Mouse (Mus musculus) midbrain, postnatal 0 days (tissue): ENCODE data around the gene Tex19.2. TPM values are rescaled to one million over a fixed set of nuclear protein-coding genes. Genes with fewer than 3 reads are reported as not detected.
"Not testable (repeated sequence)": the region's sequence is repeated elsewhere in the genome, so short reads cannot be mapped to it uniquely, and the experiment has no call there.

Experiments
- ATAC-seq: fragments of 200-750 bp; cut with Nextera tagmentation; 2 replicates; pipeline ENCODE4 v1.8.0; 2017; ENCODE audit warnings: moderate number of reproducible peaks, mild to moderate bottlenecking, moderate TSS enrichment, moderate library complexity; ENCODE audit not compliant: low FRiP score
- DNase-seq: peaks from one replicate; pipeline ENCODE4 v3.0.0-alpha.2; 2015; ENCODE audit warnings: low spot score
- H3K27ac ChIP-seq: fragments of 300-500 bp; sonication (generic); 2 replicates; pipeline ENCODE4 v1.5.1; 2014; ENCODE audit warnings: low read depth, mild to moderate bottlenecking, low read length, mixed read lengths
- H3K27me3 ChIP-seq: fragments of 300-500 bp; sonication (generic); 2 replicates; pipeline ENCODE4 v1.6.1; 2014; ENCODE audit warnings: low read length, control low read depth, mixed read lengths; ENCODE audit not compliant: insufficient read depth
- H3K36me3 ChIP-seq: fragments of 300-500 bp; sonication (generic); 2 replicates; pipeline ENCODE4 v1.6.1; 2014; ENCODE audit warnings: low read length, control low read depth, mixed read lengths; ENCODE audit not compliant: insufficient read depth
- H3K4me1 ChIP-seq: fragments of 300-500 bp; sonication (generic); 2 replicates; pipeline ENCODE4 v1.6.1; 2014; ENCODE audit warnings: mild to moderate bottlenecking, control low read depth, antibody characterized with exemption, low read length, mixed read lengths; ENCODE audit not compliant: insufficient read depth
- H3K4me2 ChIP-seq: fragments of 300-500 bp; sonication (generic); 2 replicates; pipeline ENCODE4 v1.6.1; 2014; ENCODE audit warnings: low read depth, mild to moderate bottlenecking, low read length, mixed read lengths; ENCODE audit not compliant: poor library complexity, severe bottlenecking
- H3K4me3 ChIP-seq: fragments of 300-500 bp; sonication (generic); 2 replicates; pipeline ENCODE4 v1.5.1; 2014; ENCODE audit warnings: low read depth, mild to moderate bottlenecking, low read length, moderate library complexity
- H3K9ac ChIP-seq: fragments of 300-500 bp; sonication (generic); replicated peaks from 2 replicates; pipeline ENCODE4 v1.6.1; 2014; ENCODE audit warnings: mild to moderate bottlenecking, low read length, moderate library complexity, mixed read lengths; ENCODE audit not compliant: poor library complexity, severe bottlenecking
- H3K9me3 ChIP-seq: fragments of 300-500 bp; sonication (generic); 2 replicates; pipeline ENCODE4 v1.6.1; 2016; ENCODE audit warnings: low read length, control low read depth
- CTCF ChIP-seq: IDR thresholded peaks from 2 replicates; pipeline ENCODE4 v1.5.1; 2016; ENCODE audit warnings: antibody characterized with exemption, mild to moderate bottlenecking
- WGBS: fragments of 180-500 bp; shearing (Covaris S2); extraction: QIAGEN DNeasy Blood & Tissue Kit; methylation state at CpG from one replicate; pipeline ENCODE4 v1.1.7; 2014; 5-methylcytosine and 5-hydroxymethylcytosine counted together
- polyA plus RNA-seq: library from polyadenylated mRNA; unstranded; fragments of >200 nt; fragmentation: Nextera tagmentation; extraction: Ambion mirVana; gene quantifications from 2 replicates; pipeline ENCODE4 v1.2.1, GENCODE M21; 2015
- total RNA-seq: library from RNA; depleted of rRNA; stranded (reverse); fragments of >200 nt; gene quantifications from 2 replicates; pipeline ENCODE4 v1.2.3, GENCODE M21; 2014

Tex19.2 gene
- total and polyA plus RNA-seq, 2 experiments from 2014 or later = not detected

DNA sequence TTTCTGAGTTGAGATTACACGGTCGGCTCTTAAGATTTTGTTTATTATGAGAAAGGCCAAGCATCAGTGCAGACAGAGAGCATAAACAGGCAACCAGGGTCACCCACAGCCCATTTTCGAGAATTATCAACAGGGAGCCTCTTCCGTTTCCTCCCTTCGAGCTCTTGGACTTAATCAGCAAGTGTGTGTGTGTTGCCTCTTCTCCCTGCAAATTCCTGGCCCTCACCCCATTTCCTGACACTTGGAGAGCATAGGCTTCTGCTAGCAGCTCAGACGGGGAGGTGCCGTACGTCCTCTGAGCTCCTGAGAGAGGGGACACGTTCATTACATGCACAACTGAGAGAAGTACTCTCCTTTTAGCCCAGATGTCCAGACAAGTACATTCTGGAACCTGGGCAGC, 10.4 kb downstream of the Tex19.2 start:
- no peak for TF ChIP-seq CTCF
- 75% methylated on average over 9 of the region's 9 CpGs for WGBS
- Histone ChIP-seq H3K27me3 (no peaks in the 10 kb centered on the region), H3K36me3 (no peaks in the 10 kb centered on the region), H3K4me1 (no peaks in the 10 kb centered on the region), H3K4me3 (no peak overlapping the region), H3K9ac (no peak overlapping the region), H3K9me3 (no peaks in the 10 kb centered on the region), H3K4me2 (no peak overlapping the region), H3K27ac (no peak overlapping the region)
- DNase-seq (no peak), ATAC-seq (no peak)

DNA sequence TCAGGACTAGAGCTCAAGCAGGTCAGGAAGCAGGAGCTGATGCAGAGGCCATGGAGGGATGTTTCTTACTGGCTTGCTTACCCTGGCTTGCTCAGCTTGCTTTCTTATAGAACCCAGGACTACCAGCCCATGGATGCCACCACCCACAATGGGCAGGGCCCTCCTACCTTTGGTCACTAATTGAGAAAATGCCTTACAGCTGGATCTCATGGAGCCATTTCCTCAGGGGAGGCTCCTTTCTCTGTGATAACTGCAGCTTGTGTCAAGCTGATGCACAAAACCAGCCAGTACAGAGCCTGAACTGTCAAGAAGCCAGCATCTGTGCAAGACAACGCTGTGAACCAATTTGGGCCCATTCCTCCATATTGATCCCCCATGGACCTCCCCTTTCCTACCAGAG, 11.2 kb downstream of the Tex19.2 start:
- not testable (repeated sequence) for H3K27me3 ChIP-seq, H3K4me2 ChIP-seq, H3K27ac ChIP-seq, DNase-seq, H3K9me3 ChIP-seq, ATAC-seq, H3K4me3 ChIP-seq, H3K9ac ChIP-seq, H3K36me3 ChIP-seq, H3K4me1 ChIP-seq
- 81% methylated on average over 1 of the region's 1 CpGs for WGBS

DNA sequence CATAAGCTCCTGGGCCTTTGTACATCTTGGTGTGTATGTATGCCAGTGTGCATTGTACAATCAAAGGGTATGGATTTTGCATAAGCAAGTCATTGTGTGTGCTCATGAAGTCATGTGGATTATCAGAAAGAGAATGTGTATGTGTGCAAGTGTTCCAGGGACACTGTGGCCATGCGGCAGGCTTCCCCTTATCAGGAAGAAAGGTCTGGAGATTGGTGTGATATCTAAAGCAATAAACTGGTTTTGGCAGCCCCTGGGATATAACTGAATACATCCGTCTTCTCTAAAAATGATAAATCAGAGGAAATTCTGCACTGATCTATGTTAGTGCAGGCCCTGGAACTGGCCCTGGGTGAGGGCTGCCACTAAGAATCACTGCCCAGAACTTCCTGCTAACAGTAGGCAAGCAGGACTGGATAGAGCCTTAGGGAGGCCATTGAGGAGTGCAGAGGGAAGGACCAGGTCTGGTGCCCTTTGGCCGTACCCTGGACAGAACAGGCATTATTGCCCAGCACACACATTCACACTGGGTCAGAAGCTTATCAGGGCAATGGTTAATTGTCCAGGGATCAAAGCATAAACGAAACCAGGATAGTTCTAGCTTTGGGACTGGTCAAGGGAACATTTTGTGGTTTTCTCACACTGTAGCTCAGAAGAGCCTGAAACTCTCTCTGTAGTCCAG, 17.2 kb downstream of the Tex19.2 start:
- Histone ChIP-seq H3K4me3 (no peak overlapping the region), H3K4me1 (no peaks in the 10 kb centered on the region), H3K4me2 (no peak overlapping the region), H3K27ac (no peak overlapping the region), H3K9ac (no peak overlapping the region), H3K36me3 (no peaks in the 10 kb centered on the region), H3K27me3 (no peaks in the 10 kb centered on the region), H3K9me3 (no peaks in the 10 kb centered on the region)
- DNase-seq = no peak
- 89% methylated on average over 4 of the region's 4 CpGs for WGBS
- ATAC-seq = no peak
- TF ChIP-seq CTCF = no peak

DNA sequence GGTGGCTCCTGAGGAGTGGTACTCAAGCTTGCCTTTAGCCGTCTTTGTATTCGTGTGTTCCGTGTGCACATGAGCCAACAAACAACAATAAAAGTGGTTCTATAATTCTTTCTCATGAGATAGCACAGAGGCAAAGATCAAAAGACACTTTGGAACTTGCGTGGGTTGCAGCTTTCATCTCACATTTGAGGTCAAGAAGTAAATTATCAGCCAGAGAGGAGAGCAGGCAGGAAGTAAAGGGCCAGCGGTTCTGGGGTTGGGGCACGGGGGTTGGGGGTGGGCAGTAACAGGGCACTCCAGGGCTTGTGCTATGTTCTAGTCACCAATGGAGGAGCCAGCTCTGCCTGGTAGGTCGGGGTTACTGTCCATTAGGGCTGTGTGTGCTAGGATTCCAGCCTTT, 17.8 kb downstream of the Tex19.2 start:
- no peaks in the 10 kb centered on the region for H3K9me3 ChIP-seq
- no peak for TF ChIP-seq CTCF
- DNase-seq (no peak), ATAC-seq (no peak)
- no peak overlapping the region for H3K4me2 ChIP-seq
- H3K9ac ChIP-seq = no peak overlapping the region
- H3K27ac ChIP-seq = no peak overlapping the region
- H3K27me3 ChIP-seq = no peaks in the 10 kb centered on the region
- H3K36me3 ChIP-seq = no peaks in the 10 kb centered on the region
- WGBS = 65% methylated on average over 7 of the region's 7 CpGs
- H3K4me1 ChIP-seq = no peaks in the 10 kb centered on the region
- no peak overlapping the region for H3K4me3 ChIP-seq

DNA sequence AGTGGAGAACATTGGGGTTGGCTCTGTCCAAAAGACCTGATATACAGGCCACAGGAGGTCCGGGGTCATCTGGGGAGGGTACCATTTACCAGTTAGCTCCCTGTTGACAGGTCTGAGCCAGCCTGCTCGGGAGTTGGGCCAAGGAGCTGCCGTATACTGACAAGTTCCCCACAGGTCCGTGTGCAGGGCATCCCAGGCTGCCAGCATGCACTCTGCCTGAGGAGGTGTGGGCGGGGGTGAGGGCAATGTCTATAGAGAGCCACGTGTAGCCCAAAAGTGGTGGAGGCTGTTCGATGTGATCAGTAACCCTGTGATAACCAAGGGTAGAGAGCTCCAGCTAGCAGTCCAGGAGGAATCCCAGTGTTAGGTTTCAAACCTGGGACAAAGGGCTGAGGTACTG, 18.7 kb downstream of the Tex19.2 start:
- TF ChIP-seq CTCF = no peak
- H3K9ac ChIP-seq = no peak overlapping the region
- DNase-seq = no peak
- WGBS = 78% methylated on average over 7 of the region's 7 CpGs
- H3K9me3 ChIP-seq = no peaks in the 10 kb centered on the region
- H3K4me2 ChIP-seq = no peak overlapping the region
- no peaks in the 10 kb centered on the region for H3K27me3 ChIP-seq
- no peaks in the 10 kb centered on the region for H3K36me3 ChIP-seq
- no peak overlapping the region for H3K27ac ChIP-seq
- H3K4me1 ChIP-seq = no peaks in the 10 kb centered on the region
- no peak for ATAC-seq
- H3K4me3 ChIP-seq = no peak overlapping the region

DNA sequence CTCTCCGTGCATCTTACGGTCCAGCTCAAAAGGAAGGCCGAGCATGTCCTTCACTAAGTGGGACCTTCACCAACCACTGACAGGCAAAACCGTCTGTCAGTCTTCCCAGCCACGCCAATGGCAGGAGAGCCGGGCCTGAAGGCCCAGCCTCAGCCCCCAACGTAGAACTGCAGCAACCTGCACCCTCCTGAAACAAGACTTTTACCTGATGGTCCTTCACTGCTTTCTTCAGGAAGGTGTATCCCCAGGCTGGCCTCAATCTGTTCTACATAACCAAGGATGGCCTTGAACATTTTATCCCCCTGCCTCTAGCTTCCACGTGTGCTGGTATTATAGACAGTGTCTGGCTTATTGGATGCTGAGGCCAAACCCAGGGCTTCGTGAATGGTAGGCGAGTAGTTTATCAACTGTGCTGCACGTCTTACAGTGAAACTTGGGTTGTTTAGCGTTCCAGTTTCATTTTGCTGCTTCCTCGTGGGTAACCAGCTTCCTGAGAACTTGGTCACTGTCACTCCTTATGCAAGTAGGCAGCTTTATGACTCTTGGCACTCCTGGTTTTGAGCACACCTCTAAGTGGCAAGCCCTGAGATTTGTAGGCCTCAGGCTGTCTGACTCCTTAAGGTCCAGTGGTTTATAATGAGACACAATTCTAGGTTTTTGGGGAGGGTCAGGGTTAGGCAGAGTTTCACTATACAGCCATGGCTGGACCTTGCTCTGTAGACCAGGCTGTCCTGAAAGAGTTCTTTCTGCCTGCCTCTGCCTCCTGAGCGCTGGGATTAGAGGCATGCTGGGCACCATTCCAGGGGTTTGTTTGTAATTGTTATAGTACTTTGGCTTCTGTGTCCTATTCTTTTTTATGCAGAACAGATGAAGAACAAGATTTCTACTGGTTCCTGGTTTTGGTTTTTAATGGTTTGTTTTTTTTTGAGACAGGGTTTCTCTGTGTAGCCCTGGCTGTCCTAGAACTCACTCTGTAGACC, 25.6 kb downstream of the Tex19.2 start:
- ATAC-seq = no peak
- WGBS = 88% methylated on average over 14 of the region's 14 CpGs
- TF ChIP-seq CTCF = no peak

More for the DNA sequence above, 25.6 kb downstream of the Tex19.2 start:
- Histone ChIP-seq H3K4me1 (no peaks in the 10 kb centered on the region), H3K9me3 (no peaks in the 10 kb centered on the region), H3K36me3 (no peaks in the 10 kb centered on the region), H3K4me2 (no peak overlapping the region), H3K9ac (no peak overlapping the region), H3K4me3 (no peak overlapping the region), H3K27me3 (no peaks in the 10 kb centered on the region), H3K27ac (no peak overlapping the region)
- no peak for DNase-seq
